9 mouse cellular contexts compared by ENCODE assay signal in genomic region chr13:60686967-60687366, GRCm38 (mm10).
DNase-seq lines count a peak whose midpoint lies in the region; ATAC-seq lines count a peak whose summit lies in the region.
"Had no signal": no experiment of that assay in that cellular context is flagged by ENCODE, and none has a peak within 500 bp of the region (broad histone marks: within the 10 kb centered on the region; RNA-seq: fewer than 3 reads in every experiment).

No protein-coding gene starts in this region.

- no peak overlapping the region for H3K27ac ChIP-seq in intestine, embryonic 16.5 days (ENCODE audit: low read length)
- H3K27ac ChIP-seq in intestine, embryonic 15.5 days: no peak overlapping the region
- 0 out of 2 replicates have a peak overlapping the region, but pooled peaks have one; percentile 5 for H3K27ac ChIP-seq in forebrain, embryonic 16.5 days (ENCODE audit: low read length)
- H3K27ac ChIP-seq in liver, embryonic 13.5 days: peak overlapping the region; percentile 67

- H3K9me3 ChIP-seq in intestine, embryonic 16.5 days (ENCODE audit: control insufficient read depth, low read length): no peaks in the 10 kb centered on the region
- no peaks in the 10 kb centered on the region for H3K9me3 ChIP-seq in intestine, embryonic 15.5 days
- no peaks in the 10 kb centered on the region for H3K9me3 ChIP-seq in forebrain, embryonic 16.5 days (ENCODE audit: control insufficient read depth, low read length)
- H3K9me3 ChIP-seq in liver, embryonic 13.5 days (replicated peaks): no peaks in the 10 kb centered on the region; the same call in 1 of the 2 replicates
- H3K9me3 ChIP-seq: embryonic facial prominence, embryonic 13.5 days had no signal

- H3K4me2 ChIP-seq in intestine, embryonic 16.5 days (ENCODE audit: low read depth, low read length): no peak overlapping the region
- H3K4me2 ChIP-seq in intestine, embryonic 15.5 days (replicated peaks): no peak overlapping the region
- H3K4me2 ChIP-seq in forebrain, embryonic 16.5 days (ENCODE audit: low read length): no peak overlapping the region
- H3K4me2 ChIP-seq in liver, embryonic 13.5 days: no peak overlapping the region
- H3K4me2 ChIP-seq: embryonic facial prominence, embryonic 13.5 days had no signal

- no peak overlapping the region for H3K4me3 ChIP-seq in intestine, embryonic 16.5 days (ENCODE audit: low read length)
- H3K4me3 ChIP-seq in intestine, embryonic 15.5 days (replicated peaks): no peak overlapping the region
- H3K4me3 ChIP-seq in forebrain, embryonic 16.5 days (replicated peaks; ENCODE audit: low read length): no peak overlapping the region
- no peak overlapping the region for H3K4me3 ChIP-seq in liver, embryonic 13.5 days (replicated peaks)
- H3K4me3 ChIP-seq: embryonic facial prominence, embryonic 13.5 days had no signal

- WGBS in intestine, embryonic 16.5 days: 60% methylated on average over 12 of the region's 12 CpGs
- 45% methylated on average over 12 of the region's 12 CpGs for WGBS in intestine, embryonic 15.5 days
- WGBS in forebrain, embryonic 16.5 days: 43% methylated on average over 12 of the region's 12 CpGs
- 72% methylated on average over 12 of the region's 12 CpGs for WGBS in liver, embryonic 13.5 days (ENCODE audit: insufficient replicate concordance)

- peak; percentile 29 for ATAC-seq in intestine, embryonic 16.5 days
- ATAC-seq in intestine, embryonic 15.5 days: no peak; the same call in 1 of the 2 replicates
- ATAC-seq in forebrain, embryonic 16.5 days: no peak
- ATAC-seq in liver, embryonic 13.5 days (ENCODE audit: low read depth): no peak
- no peak for ATAC-seq in megakaryocyte-erythroid progenitor cell, adult 5-6 weeks (replicated peaks; ENCODE audit: low FRiP score, low TSS enrichment, poor library complexity, severe bottlenecking)

- DNase-seq in kidney, adult 9 months: peak; percentile 86
- no peak for DNase-seq in liver, embryonic 13.5 days
- no peak for DNase-seq in thymus, postnatal 10 days (ENCODE audit: low spot score in 2 of 2)
- DNase-seq in adrenal gland, postnatal 36 days: no peak

- no peaks in the 10 kb centered on the region for H3K27me3 ChIP-seq in intestine, embryonic 16.5 days (replicated peaks; ENCODE audit: control insufficient read depth, insufficient read depth, low read length)
- H3K27me3 ChIP-seq in intestine, embryonic 15.5 days (replicated peaks): no peaks in the 10 kb centered on the region
- no peaks in the 10 kb centered on the region for H3K27me3 ChIP-seq in forebrain, embryonic 16.5 days (replicated peaks; ENCODE audit: control insufficient read depth, insufficient read depth, low read length)
- no peaks in the 10 kb centered on the region for H3K27me3 ChIP-seq in liver, embryonic 13.5 days
- H3K27me3 ChIP-seq: embryonic facial prominence, embryonic 13.5 days had no signal

- H3K9ac ChIP-seq in intestine, embryonic 16.5 days (ENCODE audit: low read depth, low read length): no peak overlapping the region
- no peak overlapping the region for H3K9ac ChIP-seq in intestine, embryonic 15.5 days
- no peak overlapping the region for H3K9ac ChIP-seq in forebrain, embryonic 16.5 days (replicated peaks; ENCODE audit: low read depth, low read length)
- no peak overlapping the region for H3K9ac ChIP-seq in liver, embryonic 13.5 days
- H3K9ac ChIP-seq: embryonic facial prominence, embryonic 13.5 days had no signal

- peaks cover 25% of the 10 kb centered on the region for H3K4me1 ChIP-seq in intestine, embryonic 16.5 days (ENCODE audit: control insufficient read depth, insufficient read depth, low read length)
- peaks cover 31% of the 10 kb centered on the region for H3K4me1 ChIP-seq in intestine, embryonic 15.5 days (replicated peaks)
- peaks cover 46% of the 10 kb centered on the region for H3K4me1 ChIP-seq in forebrain, embryonic 16.5 days (replicated peaks; ENCODE audit: control insufficient read depth, insufficient read depth, low read length)
- H3K4me1 ChIP-seq in liver, embryonic 13.5 days (replicated peaks): peaks cover 39% of the 10 kb centered on the region

- H3K36me3 ChIP-seq in intestine, embryonic 16.5 days (ENCODE audit: control insufficient read depth, insufficient read depth, low read length): no peaks in the 10 kb centered on the region
- no peaks in the 10 kb centered on the region for H3K36me3 ChIP-seq in intestine, embryonic 15.5 days
- H3K36me3 ChIP-seq in forebrain, embryonic 16.5 days (ENCODE audit: control insufficient read depth, insufficient read depth): no peaks in the 10 kb centered on the region
- peaks cover 11% of the 10 kb centered on the region; the same call in 1 of the 2 replicates for H3K36me3 ChIP-seq in liver, embryonic 13.5 days
- H3K36me3 ChIP-seq: embryonic facial prominence, embryonic 13.5 days had no signal

Comparison
In these comparisons a context has a peak if more than half of its experiments do, and no peak if none do; other contexts are left out.
1. H3K27ac ChIP-seq: peak in forebrain, embryonic 16.5 days (single experiment) and liver, embryonic 13.5 days (single experiment); none in intestine, embryonic 16.5 days (single experiment) and intestine, embryonic 15.5 days (single experiment).